Mouse (Mus musculus): ENCODE measurements around the gene Alg2. TPM values are rescaled to one million over a fixed set of nuclear protein-coding genes. Genes with fewer than 3 reads are reported as not detected.

Gene Alg2
- polyA plus RNA-seq, 1 experiment from 2014 or later = 74.1 TPM

DNA sequence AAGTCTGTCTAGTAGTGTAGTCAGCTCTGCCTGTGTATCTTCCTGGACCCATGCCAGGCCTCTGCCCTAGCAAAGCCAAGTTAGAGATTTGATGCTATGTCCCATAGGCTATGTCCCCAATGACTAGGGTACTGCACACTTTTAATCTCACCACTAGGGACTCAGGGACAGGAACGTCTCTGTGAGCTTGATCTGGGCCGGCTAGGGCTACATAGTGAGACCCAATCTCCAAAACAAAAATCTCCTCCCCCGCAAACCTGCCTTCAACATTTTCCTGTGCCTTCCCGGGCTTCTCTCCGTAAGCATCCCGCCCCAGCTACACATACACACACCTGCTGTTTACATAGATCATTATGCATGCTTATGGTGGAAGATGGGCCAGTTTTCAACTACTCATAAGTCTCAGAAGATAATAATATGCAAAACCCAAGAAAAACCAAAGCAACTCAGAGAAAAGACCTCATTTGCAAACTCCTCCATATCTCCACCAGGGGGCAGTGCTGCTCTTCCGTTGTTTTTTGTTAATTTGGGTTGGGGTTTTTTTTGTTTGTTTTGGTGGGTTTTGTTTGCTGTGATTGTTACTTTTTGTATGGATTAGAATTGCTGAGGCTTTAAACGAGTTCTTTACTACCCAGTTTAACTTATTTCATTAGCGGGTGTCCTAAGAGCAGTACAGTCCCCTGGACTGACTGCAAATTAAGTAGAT lies 54.7 kb downstream of the Alg2 start:
- H3K27me3 ChIP-seq (ENCODE audit: insufficient read depth, low read length) = no peaks in the 10 kb centered on the region
- H3K4me3 ChIP-seq (ENCODE audit: low read length) = no peak overlapping the region
- no peak overlapping the region for H3K9ac ChIP-seq (replicated peaks; ENCODE audit: low read length)
- 21% methylated on average over 9 of the region's 9 CpGs for WGBS
- 0 out of 2 replicates have a peak, but pooled peaks cover 6% of the 10 kb centered on the region for H3K36me3 ChIP-seq (ENCODE audit: insufficient read depth, low read length)
- ATAC-seq (ENCODE audit: low FRiP score, low TSS enrichment) = peak; percentile 60; the same call in 1 of the 2 replicates
- H3K9me3 ChIP-seq (ENCODE audit: low read length) = no peaks in the 10 kb centered on the region
- peaks cover 14% of the 10 kb centered on the region for H3K4me1 ChIP-seq (ENCODE audit: insufficient read depth, low read length)
- no peak overlapping the region for H3K27ac ChIP-seq (ENCODE audit: low read length)
- H3K4me2 ChIP-seq (replicated peaks; ENCODE audit: low read depth, low read length) = no peak overlapping the region

DNA sequence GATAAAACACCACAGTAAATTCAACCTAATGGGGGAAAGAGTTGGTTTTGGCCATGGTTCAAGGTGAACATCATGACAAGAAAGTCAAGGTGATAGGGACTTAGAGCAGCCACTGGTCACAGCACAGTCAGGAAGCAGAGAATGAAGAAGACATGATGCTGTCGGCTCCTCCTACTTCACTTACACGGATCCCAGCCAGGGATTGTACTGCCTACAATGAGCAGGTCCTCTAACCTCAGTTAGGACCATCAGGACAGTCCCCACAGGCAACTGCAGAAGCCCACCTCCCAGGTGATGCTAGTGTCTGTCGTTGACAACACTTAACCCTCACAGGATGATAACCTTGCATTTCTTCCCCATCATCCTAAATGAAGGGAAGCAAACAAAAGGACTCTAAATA lies 56.3 kb downstream of the Alg2 start:
- no peak for ATAC-seq (ENCODE audit: low FRiP score, low TSS enrichment)

More for the DNA sequence above, 56.3 kb downstream of the Alg2 start:
- Histone ChIP-seq H3K36me3 (ENCODE audit: insufficient read depth, low read length) (0 out of 2 replicates have a peak, but pooled peaks cover 9% of the 10 kb centered on the region), H3K9ac (replicated peaks; ENCODE audit: low read length) (no peak overlapping the region), H3K4me1 (ENCODE audit: insufficient read depth, low read length) (0 out of 2 replicates have a peak, but pooled peaks cover 3% of the 10 kb centered on the region), H3K27me3 (ENCODE audit: insufficient read depth, low read length) (no peaks in the 10 kb centered on the region), H3K9me3 (ENCODE audit: low read length) (no peaks in the 10 kb centered on the region), H3K27ac (ENCODE audit: low read length) (no peak overlapping the region), H3K4me2 (replicated peaks; ENCODE audit: low read depth, low read length) (no peak overlapping the region), H3K4me3 (ENCODE audit: low read length) (no peak overlapping the region)
- 73% methylated on average over 3 of the region's 3 CpGs for WGBS

Other genes with a start within 250 kb of the Alg2 start
- gene Tgfbr1, start 121.1 kb downstream of the Alg2 start, polyA plus RNA-seq (2015; fragmentation: Nextera tagmentation; extraction: Ambion mirVana) = 44.7 and 50.0 TPM in 2 replicates
- gene Sec61b, start 325 bp upstream of the Alg2 start, polyA plus RNA-seq (2015; fragmentation: Nextera tagmentation; extraction: Ambion mirVana) = 372 and 388 TPM in 2 replicates

All from kidney, embryonic 16.5 days (tissue).